Mouse (Mus musculus) bone marrow macrophage, adult 2 months (primary cell): ENCODE data around the gene Nkapl.

Experiments
- CTCF ChIP-seq: IDR thresholded peaks from 2 replicates; pipeline ENCODE4 v1.5.1; 2012; ENCODE audit warnings: low read depth, mild to moderate bottlenecking, low read length, moderate library complexity
- POLR2A ChIP-seq: IDR thresholded peaks from 2 replicates; pipeline ENCODE4 v1.6.1; 2012; ENCODE audit warnings: mild to moderate bottlenecking, low read depth, low read length, borderline replicate concordance

DNA sequence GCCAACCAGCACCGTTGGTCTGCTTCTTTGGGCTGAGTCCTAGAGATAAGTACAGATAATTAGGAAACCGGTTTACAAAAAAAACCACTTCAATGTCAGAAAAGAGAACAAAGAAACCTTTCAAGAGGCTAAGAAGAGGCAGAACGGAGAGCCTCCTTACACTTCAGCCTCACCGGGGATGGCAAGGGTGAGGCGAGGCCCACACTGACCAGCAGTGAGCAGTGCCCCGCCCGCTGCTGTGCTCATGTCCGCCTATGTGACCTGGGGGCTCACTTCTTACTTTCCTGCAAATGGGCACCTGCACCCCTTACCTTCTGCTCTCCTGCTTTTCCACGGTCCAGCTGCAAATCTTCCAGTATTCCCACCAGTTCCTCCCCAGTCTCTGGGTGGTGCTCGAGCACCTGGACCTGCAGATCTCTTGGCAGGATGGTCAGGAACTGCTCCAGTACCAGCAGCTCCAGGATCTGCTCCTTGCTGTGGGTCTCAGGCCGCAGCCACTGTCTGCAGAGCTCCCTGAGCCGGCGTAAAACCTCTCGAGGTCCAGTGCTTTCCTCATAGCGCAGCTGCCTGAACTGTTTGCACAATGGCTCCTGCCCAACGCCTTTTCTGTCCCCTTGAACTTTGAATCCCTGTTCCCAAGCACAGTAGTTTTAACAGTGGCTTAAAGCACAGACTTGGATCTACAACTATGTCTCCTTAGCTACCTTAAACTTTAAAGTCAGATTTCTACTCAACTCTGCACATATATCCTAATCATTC is 20.3 kb downstream of the Nkapl start:
- no peak for TF ChIP-seq POLR2A
- TF ChIP-seq CTCF, result no peak
